Mouse (Mus musculus): ENCODE data around the gene Ralgps2.

DNA sequence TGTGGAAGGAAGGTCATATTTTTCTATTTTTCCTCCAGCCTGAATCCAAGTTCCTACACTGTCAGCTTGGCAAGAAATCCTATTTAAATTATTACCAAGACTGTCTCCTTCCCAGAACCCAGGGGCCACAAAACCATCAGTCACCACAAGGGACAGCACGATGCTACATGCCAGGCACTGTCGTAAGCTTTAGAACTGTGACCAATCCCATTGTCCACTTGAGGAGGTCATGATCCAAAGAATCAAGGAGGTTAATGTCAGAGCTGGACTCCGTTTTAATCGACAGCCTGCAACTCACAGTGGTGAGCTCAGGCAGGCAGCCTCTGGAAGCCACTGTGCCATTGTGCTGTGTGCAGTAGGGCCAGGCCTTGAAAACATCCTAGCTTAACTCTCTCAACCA is 181.1 kb downstream of the Ralgps2 start:
- TF ChIP-seq CTCF (IDR thresholded peaks at IDR 0.05; ENCODE audit: low read depth, low read length) (no peak), POLR2A (IDR thresholded peaks at IDR 0.05; ENCODE audit: insufficient read depth, low read length) (no peak)

Measured in ES-Bruce4 (cell line).